Mouse (Mus musculus) A20 (cell line): ENCODE data around the gene Gm3573.
"Not testable (repeated sequence)": the region's sequence is repeated elsewhere in the genome, so short reads cannot be mapped to it uniquely, and the experiment has no call there.

Experiments
- DNase-seq: peaks from one replicate; pipeline ENCODE4 v3.0.0-alpha.2; 2011; ENCODE audit warnings: low read depth, low spot score

Gene Gm3573

GRCm38 (mm10) chr14:42190691-42191090 is at the start of gene Gm3573:
Gene Gm3573 (minus strand): TSS chr14:42190791.
- DNase-seq = not testable (repeated sequence)

- not testable (repeated sequence) for DNase-seq
These were observed 26.4 kb upstream of the Gm3573 start for GRCm38 (mm10) chr14:42216766-42217537.

- not testable (repeated sequence) for DNase-seq
These were observed 6.7 kb downstream of the Gm3573 start for GRCm38 (mm10) chr14:42183936-42184335.

GRCm38 (mm10) chr14:42162522-42162921 is 28.1 kb downstream of the Gm3573 start, which contains the start of gene Gm17027:
Gene Gm17027 (minus strand): TSS chr14:42162622.
- DNase-seq = not testable (repeated sequence)
